Mouse (Mus musculus): ENCODE data around the gene Olfr1428. TPM values are rescaled to one million over a fixed set of nuclear protein-coding genes. Genes with fewer than 3 reads are reported as not detected.
"Not testable (repeated sequence)": the region's sequence is repeated elsewhere in the genome, so short reads cannot be mapped to it uniquely, and the experiment has no call there.

The Olfr1428 gene
- not detected in 2 replicates for polyA plus RNA-seq (2012; rRNA removed)

DNA sequence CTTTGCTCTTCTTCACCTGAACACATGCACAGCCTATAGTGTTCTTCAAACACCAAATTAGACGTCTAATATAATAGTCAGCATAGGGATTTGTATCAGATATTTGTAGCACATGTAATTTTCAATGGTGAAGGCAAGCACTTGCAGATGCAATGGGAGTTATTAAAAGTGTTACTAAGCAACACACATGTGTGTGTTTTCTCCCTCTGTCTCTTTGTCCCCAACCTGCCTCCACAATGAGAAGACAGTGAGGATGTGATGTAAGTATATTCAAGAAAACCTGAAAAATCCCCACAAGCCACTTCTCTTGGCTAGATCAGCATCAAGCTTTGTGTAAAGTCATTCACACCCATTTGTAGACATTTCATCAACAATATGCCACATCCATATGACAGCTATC, at the start of gene Olfr1428:
Gene Olfr1428, minus strand, starts transcription at position 101 of the 400 bp plus-strand sequence.
- no peak for TF ChIP-seq CTCF (IDR thresholded peaks at IDR 0.05; ENCODE audit: borderline replicate concordance, extremely low read depth, insufficient read depth, insufficient read length)
- TF ChIP-seq POLR2A (IDR thresholded peaks at IDR 0.05; ENCODE audit: borderline replicate concordance, extremely low read depth, insufficient read depth, insufficient read length, poor library complexity, severe bottlenecking) = no peak
- no peak for DNase-seq (ENCODE audit: low read depth)

GRCm38 (mm10) chr19:12145452-12145851, 29.8 kb upstream of the Olfr1428 start:
- peak; percentile 4 for DNase-seq (ENCODE audit: low read depth)
- TF ChIP-seq CTCF (IDR thresholded peaks at IDR 0.05; ENCODE audit: borderline replicate concordance, extremely low read depth, insufficient read depth, insufficient read length) (no peak), POLR2A (IDR thresholded peaks at IDR 0.05; ENCODE audit: borderline replicate concordance, extremely low read depth, insufficient read depth, insufficient read length, poor library complexity, severe bottlenecking) (no peak)

DNA sequence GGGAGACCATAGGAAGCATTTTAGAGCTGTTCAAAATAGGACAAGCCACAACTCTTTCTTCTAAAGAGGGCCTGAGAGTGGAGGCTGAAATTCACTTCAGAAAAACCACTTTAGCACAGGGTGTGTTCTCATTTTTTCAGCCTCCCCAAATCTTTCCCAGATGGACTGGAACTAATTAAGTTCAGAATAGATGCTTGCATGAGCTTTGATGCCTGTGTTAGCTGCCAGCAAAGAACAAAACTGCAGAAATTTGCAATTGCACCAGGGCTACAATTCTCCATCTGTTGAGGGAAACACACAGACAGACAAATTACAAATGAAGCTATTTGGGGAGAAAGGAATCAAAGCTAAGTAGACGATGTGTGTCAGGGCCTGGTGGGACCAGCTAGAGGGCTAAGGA, 27.7 kb upstream of the Olfr1428 start:
- TF ChIP-seq CTCF (IDR thresholded peaks at IDR 0.05; ENCODE audit: borderline replicate concordance, extremely low read depth, insufficient read depth, insufficient read length) (no peak), POLR2A (IDR thresholded peaks at IDR 0.05; ENCODE audit: borderline replicate concordance, extremely low read depth, insufficient read depth, insufficient read length, poor library complexity, severe bottlenecking) (no peak)

GRCm38 (mm10) chr19:12134289-12134688, 18.6 kb upstream of the Olfr1428 start:
- peak; percentile 18 for DNase-seq (ENCODE audit: low read depth)
- TF ChIP-seq CTCF (IDR thresholded peaks at IDR 0.05; ENCODE audit: borderline replicate concordance, extremely low read depth, insufficient read depth, insufficient read length) = peak; percentile 30; the same call in 1 of the 2 replicates
- TF ChIP-seq POLR2A (IDR thresholded peaks at IDR 0.05; ENCODE audit: borderline replicate concordance, extremely low read depth, insufficient read depth, insufficient read length, poor library complexity, severe bottlenecking) = no peak

More for the DNA sequence above, 27.7 kb upstream of the Olfr1428 start:
- DNase-seq (ENCODE audit: low read depth) = peak; percentile 54

DNA sequence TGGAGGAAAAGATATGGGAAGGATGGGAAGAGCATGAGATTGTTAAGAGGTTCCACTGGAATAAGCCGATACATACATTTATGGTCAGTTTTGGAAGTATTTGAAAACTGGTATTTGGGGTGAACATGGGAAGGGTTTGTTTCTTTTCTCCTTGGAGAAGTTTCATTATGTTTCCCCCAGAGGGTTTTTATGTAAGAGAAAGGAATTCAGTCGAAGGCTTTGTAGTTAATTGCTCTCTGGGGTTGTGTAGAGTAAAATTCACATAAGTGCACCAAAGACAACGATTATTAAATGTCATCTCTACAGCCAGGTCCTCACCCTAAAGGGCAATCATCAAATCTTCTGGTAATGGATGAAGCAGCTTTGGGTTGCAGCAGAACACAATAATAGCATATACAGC, 7.4 kb upstream of the Olfr1428 start, which contains the start of gene Olfr76:
Gene Olfr76, minus strand, starts transcription at position 101 of the 400 bp plus-strand sequence.
- DNase-seq (ENCODE audit: low read depth) = no peak
- TF ChIP-seq CTCF (IDR thresholded peaks at IDR 0.05; ENCODE audit: borderline replicate concordance, extremely low read depth, insufficient read depth, insufficient read length) = no peak
- no peak for TF ChIP-seq POLR2A (IDR thresholded peaks at IDR 0.05; ENCODE audit: borderline replicate concordance, extremely low read depth, insufficient read depth, insufficient read length, poor library complexity, severe bottlenecking)

DNA sequence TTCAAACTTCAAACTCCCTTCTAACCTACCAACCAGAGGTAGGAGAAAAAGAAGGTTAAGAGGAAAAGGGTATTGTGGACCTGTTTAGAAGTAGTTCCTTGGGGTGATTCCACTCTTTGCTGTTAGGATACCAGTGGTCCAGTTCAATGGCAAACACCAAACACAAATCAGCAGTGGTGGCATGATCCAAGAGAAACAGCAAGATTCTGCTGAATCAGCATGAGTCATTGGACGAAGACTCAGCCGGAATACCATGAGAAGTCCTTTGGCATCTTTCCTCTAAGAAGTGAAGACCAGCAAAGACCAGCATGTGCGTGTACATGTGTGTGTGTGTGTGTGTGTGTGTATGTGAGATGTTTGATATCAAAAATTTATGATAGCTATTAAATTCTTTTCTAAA, 767 bp upstream of the Olfr1428 start:
- no peak for TF ChIP-seq POLR2A (IDR thresholded peaks at IDR 0.05; ENCODE audit: borderline replicate concordance, extremely low read depth, insufficient read depth, insufficient read length, poor library complexity, severe bottlenecking)
- no peak for TF ChIP-seq CTCF (IDR thresholded peaks at IDR 0.05; ENCODE audit: borderline replicate concordance, extremely low read depth, insufficient read depth, insufficient read length)
- DNase-seq (ENCODE audit: low read depth) = no peak

- TF ChIP-seq POLR2A (IDR thresholded peaks at IDR 0.05; ENCODE audit: borderline replicate concordance, extremely low read depth, insufficient read depth, insufficient read length, poor library complexity, severe bottlenecking) = no peak
- TF ChIP-seq CTCF (IDR thresholded peaks at IDR 0.05; ENCODE audit: borderline replicate concordance, extremely low read depth, insufficient read depth, insufficient read length) = no peak
- no peak for DNase-seq (ENCODE audit: low read depth)
These were observed 1.9 kb downstream of the Olfr1428 start for GRCm38 (mm10) chr19:12113807-12114206.

DNA sequence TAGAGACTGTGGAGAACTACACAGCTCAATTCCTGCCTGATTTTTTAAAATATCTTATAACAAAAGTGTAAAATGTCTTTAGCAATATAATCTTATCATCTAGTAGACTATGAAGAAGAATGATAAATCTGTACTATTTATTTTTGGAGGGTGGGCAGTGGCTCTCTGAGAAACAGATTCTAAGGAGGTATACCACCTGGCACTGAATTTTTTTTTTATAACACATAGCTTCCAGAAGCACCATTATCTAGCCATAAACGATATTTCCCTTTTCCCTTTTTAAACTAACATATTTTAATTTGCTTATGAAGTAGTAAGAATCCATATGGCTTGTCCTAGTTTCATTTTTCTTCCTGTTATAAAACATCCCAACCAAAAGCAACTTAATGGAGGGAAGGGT, 11.2 kb downstream of the Olfr1428 start:
- no peak for DNase-seq (ENCODE audit: low read depth)
- no peak for TF ChIP-seq POLR2A (IDR thresholded peaks at IDR 0.05; ENCODE audit: borderline replicate concordance, extremely low read depth, insufficient read depth, insufficient read length, poor library complexity, severe bottlenecking)
- no peak for TF ChIP-seq CTCF (IDR thresholded peaks at IDR 0.05; ENCODE audit: borderline replicate concordance, extremely low read depth, insufficient read depth, insufficient read length)

DNA sequence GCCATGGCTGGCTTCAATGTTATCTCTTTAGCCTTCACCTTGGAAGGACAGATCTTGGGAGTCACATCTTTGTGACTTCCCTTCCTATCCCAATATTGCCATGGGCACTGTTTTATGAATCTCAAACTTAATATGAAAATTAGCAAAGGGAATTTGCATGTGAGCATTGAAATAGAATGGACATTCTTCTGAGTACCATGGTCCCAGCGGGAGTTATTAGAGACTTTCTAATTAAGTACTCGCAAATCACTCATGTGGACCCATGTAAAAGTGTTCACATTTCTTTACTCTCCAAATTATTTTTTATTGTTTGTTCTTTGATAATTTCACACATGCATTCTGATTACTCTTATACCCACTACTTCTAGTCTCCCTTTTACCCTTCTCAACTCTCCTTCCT, 12.5 kb downstream of the Olfr1428 start, which contains the start of gene Olfr1427:
Gene Olfr1427, minus strand, starts transcription at position 101 of the 400 bp plus-strand sequence.
- TF ChIP-seq POLR2A (IDR thresholded peaks at IDR 0.05; ENCODE audit: borderline replicate concordance, extremely low read depth, insufficient read depth, insufficient read length, poor library complexity, severe bottlenecking) = no peak
- no peak for TF ChIP-seq CTCF (IDR thresholded peaks at IDR 0.05; ENCODE audit: borderline replicate concordance, extremely low read depth, insufficient read depth, insufficient read length)

DNA sequence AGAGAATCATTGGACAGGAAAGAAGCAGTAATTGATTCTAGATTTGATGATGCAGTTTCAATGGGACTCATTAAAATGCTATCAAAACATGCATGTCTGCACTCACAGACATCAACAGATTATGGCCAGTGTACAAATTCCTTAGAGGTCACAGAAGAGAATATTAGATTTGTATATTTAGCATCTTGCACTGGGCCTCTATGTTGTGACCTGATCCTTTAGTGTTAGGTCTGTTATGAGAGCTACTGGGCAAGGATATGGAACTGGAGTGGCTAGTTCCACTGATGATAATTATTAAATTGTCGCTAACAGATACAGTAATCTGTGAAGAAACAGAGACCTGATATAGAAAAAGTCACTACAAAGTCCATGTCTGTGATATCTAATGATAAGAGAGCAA, 23.8 kb downstream of the Olfr1428 start, which contains the start of gene Olfr1426:
Gene Olfr1426, minus strand, starts transcription at position 101 of the 400 bp plus-strand sequence.
- TF ChIP-seq CTCF (IDR thresholded peaks at IDR 0.05; ENCODE audit: borderline replicate concordance, extremely low read depth, insufficient read depth, insufficient read length) (no peak), POLR2A (IDR thresholded peaks at IDR 0.05; ENCODE audit: borderline replicate concordance, extremely low read depth, insufficient read depth, insufficient read length, poor library complexity, severe bottlenecking) (no peak)
- no peak for DNase-seq (ENCODE audit: low read depth)

More for the DNA sequence above, 12.5 kb downstream of the Olfr1428 start, which contains the start of gene Olfr1427:
- no peak for DNase-seq (ENCODE audit: low read depth)

GRCm38 (mm10) chr19:12077631-12078030, 38.1 kb downstream of the Olfr1428 start, which contains the start of gene Olfr1425:
Olfr1425 (minus strand) TSS chr19:12077731.
- not testable (repeated sequence) for DNase-seq (ENCODE audit: low read depth)

- DNase-seq (ENCODE audit: low read depth) = not testable (repeated sequence)
These were observed 46.2 kb downstream of the Olfr1428 start for GRCm38 (mm10) chr19:12069546-12069945.

DNA sequence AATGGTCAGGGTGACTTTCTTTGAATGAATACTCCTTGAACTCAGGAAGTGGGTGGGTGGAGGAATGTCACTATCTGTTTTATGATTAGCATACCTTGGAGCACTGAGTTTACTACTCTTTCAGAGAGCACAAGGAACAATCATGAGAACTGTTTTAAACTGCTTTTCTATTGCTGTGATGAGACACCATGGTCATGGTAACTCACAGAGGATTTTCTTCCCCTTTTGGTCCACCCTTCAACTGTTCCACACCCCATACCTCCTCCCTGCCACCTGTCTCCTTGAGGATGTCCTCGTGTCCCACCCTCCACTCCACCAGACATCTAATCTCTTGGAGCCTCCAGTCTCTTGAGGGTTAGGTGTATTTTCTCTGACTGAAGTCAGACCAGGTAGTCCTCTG, 47.9 kb downstream of the Olfr1428 start:
- DNase-seq (ENCODE audit: low read depth) = not testable (repeated sequence)

- not testable (repeated sequence) for DNase-seq (ENCODE audit: low read depth)
These were observed 53.1 kb downstream of the Olfr1428 start, which contains the start of gene Olfr1424 for GRCm38 (mm10) chr19:12062582-12062981. Olfr1424 (minus strand) TSS chr19:12062682.
